Mouse (Mus musculus): ENCODE data around the gene Ngrn. TPM values are rescaled to one million over a fixed set of nuclear protein-coding genes. Genes with fewer than 3 reads are reported as not detected.
A peak's percentile ranks its signal among the peaks of the same experiment; 100 is the strongest.

Gene Ngrn
- polyA plus RNA-seq, 1 experiment from 2014 or later = 67.8 TPM

DNA sequence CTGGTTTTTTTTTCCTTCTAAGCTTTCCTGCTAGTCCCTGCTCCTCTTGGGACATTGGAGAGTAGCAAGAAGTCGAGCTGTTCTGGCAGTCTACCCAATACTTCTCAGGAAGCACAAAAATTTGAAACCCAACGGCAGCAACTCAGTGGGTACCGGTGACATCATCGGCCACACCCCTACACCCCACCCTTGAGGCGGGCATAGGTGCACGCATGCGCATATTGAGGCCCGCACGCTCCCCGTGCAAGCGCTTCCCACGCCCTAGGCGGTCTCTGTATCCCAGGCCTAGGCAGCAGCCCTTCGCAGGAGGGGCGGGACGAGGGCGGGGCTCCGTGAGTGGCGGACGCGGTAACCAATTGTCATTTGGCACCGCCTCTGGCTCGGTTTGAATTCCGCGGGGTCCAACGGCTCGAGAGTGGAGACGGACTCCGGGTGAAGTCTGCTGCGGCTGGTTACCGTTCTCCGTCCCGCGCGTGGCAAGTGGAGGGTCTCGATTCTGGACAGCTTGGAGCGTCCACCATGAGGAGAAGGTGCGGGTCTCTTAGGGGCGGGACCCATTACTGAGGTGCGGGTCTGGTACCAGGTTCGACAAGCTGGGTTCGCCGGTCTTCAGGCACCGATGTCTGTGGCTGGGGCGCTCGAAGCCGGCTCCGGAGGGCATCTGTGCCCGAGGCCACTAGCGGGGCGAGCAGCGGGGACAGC is 33.2 kb downstream of the Ngrn start, which contains the start of gene Prc1:
Gene Prc1, plus strand, starts transcription at position 389 of the 702 bp plus-strand sequence.
- Histone ChIP-seq H3K4me1 (replicated peaks; ENCODE audit: control insufficient read depth, insufficient read depth, low read length) (0 out of 2 replicates have a peak, but pooled peaks cover 7% of the 10 kb centered on the region), H3K4me3 (replicated peaks; ENCODE audit: low read length) (peak within 1 kb of the TSS; percentile 77), H3K9me3 (ENCODE audit: control insufficient read depth, low read length) (no peaks in the 10 kb centered on the region), H3K36me3 (replicated peaks; ENCODE audit: control insufficient read depth, insufficient read depth) (peaks cover 27% of the 10 kb centered on the region), H3K9ac (peak within 1 kb of the TSS; percentile 63), H3K27me3 (ENCODE audit: control insufficient read depth, insufficient read depth, low read length) (no peaks in the 10 kb centered on the region), H3K27ac (peak within 1 kb of the TSS; percentile 51), H3K4me2 (replicated peaks) (peak within 1 kb of the TSS; percentile 99)
- under 1% methylated on average over 52 of the region's 52 CpGs for WGBS
- peak; percentile 99 for ATAC-seq (ENCODE audit: low FRiP score)
- DNase-seq (ENCODE audit: low spot score) = peak; percentile 98

DNA sequence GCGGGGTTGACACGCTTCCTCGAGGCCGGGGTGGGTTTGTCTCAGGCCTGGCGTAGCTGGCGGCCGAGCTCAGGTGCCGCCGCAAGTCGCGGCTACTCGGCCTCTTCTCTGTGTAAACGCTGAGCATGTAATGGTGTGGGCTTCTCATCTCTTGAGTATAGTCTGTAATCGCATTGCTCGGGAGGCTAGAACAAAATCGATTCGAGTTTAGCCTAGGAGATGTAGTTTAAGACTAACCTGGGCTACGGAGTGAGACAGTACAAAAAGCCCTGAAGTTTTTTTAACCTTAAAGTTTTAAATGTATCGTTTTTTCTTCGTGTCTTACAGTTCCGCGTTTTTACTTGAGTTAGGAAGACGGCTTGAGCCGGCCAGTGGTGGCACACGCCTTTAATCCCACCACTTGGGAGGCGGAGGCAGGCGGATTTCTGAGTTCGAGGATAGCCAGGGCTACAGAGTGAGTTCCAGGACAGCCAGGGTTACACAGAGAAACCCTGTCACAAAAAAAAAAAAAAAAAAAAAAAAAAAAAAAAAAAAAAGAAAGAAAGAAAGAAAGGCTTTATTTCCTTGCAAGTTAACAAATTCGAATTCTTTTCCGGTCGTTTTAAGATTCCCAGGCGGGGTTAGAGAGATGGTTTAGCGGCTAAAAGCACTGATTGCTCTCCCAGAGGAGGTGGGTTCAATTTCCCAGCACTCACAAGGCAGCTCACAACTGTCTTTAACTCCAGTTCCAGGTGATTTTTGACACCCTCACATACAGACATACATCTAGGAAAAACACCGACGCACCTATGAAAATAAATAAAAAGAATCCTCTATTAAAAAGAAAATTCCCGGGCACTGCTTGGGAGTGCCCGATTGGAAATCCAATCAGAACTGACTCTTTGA is 34.0 kb downstream of the Ngrn start:
- H3K4me3 ChIP-seq (replicated peaks; ENCODE audit: low read length) = peak overlapping the region; percentile 77
- peak overlapping the region; percentile 51; the same call in 1 of the 2 replicates for H3K27ac ChIP-seq
- 0 out of 2 replicates have a peak, but pooled peaks cover 7% of the 10 kb centered on the region for H3K4me1 ChIP-seq (replicated peaks; ENCODE audit: control insufficient read depth, insufficient read depth, low read length)
- no peaks in the 10 kb centered on the region for H3K27me3 ChIP-seq (ENCODE audit: control insufficient read depth, insufficient read depth, low read length)
- peaks cover 24% of the 10 kb centered on the region for H3K36me3 ChIP-seq (replicated peaks; ENCODE audit: control insufficient read depth, insufficient read depth)
- peak overlapping the region; percentile 63 for H3K9ac ChIP-seq
- no peak; the same call in 1 of the 2 replicates for ATAC-seq (ENCODE audit: low FRiP score)
- DNase-seq (ENCODE audit: low spot score) = peak; percentile 47
- H3K4me2 ChIP-seq (replicated peaks) = peak overlapping the region; percentile 99
- 9% methylated on average over 37 of the region's 37 CpGs for WGBS
- H3K9me3 ChIP-seq (ENCODE audit: control insufficient read depth, low read length) = no peaks in the 10 kb centered on the region

DNA sequence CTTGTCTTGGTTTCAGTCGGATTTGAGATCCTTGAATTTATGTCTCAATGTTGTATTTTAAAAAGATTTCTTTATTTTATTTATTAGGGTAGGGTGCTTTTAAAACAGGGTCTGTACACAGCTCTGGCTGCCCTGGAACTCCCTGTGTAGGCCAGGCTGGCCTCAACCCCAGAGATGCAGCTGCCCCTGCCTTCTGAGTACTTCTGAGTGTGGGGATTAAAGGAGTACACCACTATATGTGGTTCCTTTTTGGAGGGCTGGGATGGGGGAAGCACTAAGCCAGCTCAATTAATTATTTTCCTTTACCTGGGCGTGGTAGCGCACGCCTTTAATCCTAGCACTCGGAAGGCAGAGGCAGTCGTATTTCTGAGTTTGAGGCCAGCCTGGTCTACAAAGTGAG is 35.4 kb downstream of the Ngrn start:
- peaks cover 16% of the 10 kb centered on the region; the same call in 1 of the 2 replicates for H3K36me3 ChIP-seq (replicated peaks; ENCODE audit: control insufficient read depth, insufficient read depth)

DNA sequence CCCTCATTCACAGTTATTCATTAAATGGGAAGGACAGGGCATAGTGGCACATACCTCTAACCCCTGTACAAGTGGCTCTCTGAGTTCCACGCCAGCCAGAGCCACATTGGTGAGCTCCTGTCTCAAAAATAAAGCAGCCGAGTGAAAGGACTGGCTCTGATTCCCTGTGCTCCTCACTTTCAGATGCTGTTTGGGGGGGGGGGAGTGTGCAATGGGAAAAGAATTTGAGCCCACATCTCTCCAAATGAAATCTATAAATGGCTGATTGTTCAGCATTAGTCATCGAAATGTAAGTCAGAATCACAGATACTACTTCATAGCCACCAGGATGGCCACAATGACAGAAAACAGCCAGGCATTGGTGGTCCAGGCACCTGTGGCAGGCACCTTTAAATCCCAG is 36.0 kb downstream of the Ngrn start:
- H3K9ac ChIP-seq = no peak overlapping the region
- peaks cover 15% of the 10 kb centered on the region for H3K36me3 ChIP-seq (replicated peaks; ENCODE audit: control insufficient read depth, insufficient read depth)
- H3K9me3 ChIP-seq (ENCODE audit: control insufficient read depth, low read length) = no peaks in the 10 kb centered on the region
- no peak overlapping the region for H3K4me2 ChIP-seq (replicated peaks)
- H3K4me3 ChIP-seq (replicated peaks; ENCODE audit: low read length) = no peak overlapping the region
- no peak overlapping the region for H3K27ac ChIP-seq
- no peaks in the 10 kb centered on the region for H3K27me3 ChIP-seq (ENCODE audit: control insufficient read depth, insufficient read depth, low read length)
- WGBS = 81% methylated on average over 3 of the region's 3 CpGs
- DNase-seq (ENCODE audit: low spot score) (no peak), ATAC-seq (ENCODE audit: low FRiP score) (no peak)
- 0 out of 2 replicates have a peak, but pooled peaks cover 7% of the 10 kb centered on the region for H3K4me1 ChIP-seq (replicated peaks; ENCODE audit: control insufficient read depth, insufficient read depth, low read length)

More for the DNA sequence above, 35.4 kb downstream of the Ngrn start:
- 0 out of 2 replicates have a peak overlapping the region, but pooled peaks have one; percentile 99 for H3K4me2 ChIP-seq (replicated peaks)
- 95% methylated on average over 6 of the region's 6 CpGs for WGBS
- no peak overlapping the region for H3K27ac ChIP-seq
- no peaks in the 10 kb centered on the region for H3K27me3 ChIP-seq (ENCODE audit: control insufficient read depth, insufficient read depth, low read length)
- no peak for ATAC-seq (ENCODE audit: low FRiP score)
- no peak for DNase-seq (ENCODE audit: low spot score)
- H3K9ac ChIP-seq = no peak overlapping the region
- 0 out of 2 replicates have a peak, but pooled peaks cover 7% of the 10 kb centered on the region for H3K4me1 ChIP-seq (replicated peaks; ENCODE audit: control insufficient read depth, insufficient read depth, low read length)
- no peaks in the 10 kb centered on the region for H3K9me3 ChIP-seq (ENCODE audit: control insufficient read depth, low read length)
- no peak overlapping the region for H3K4me3 ChIP-seq (replicated peaks; ENCODE audit: low read length)

DNA sequence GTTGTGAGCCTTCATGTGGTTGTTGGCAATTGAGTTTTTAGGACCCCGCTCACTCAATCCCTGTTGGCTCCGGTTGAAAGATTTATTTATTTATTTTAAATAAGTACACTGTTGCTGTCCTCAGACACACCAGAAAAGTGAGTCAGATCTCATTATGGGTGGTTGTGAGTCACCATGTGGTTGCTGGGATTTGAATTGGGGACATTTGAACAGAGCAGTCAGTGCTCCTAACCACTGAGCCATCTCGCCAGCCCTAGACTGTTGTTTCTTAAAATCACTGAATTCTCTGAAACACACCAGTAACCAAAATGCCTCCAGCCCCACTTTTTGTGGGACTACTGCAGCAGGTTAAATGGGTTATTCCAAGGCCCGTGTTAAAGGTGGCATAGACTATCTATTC is 37.7 kb downstream of the Ngrn start:
- Histone ChIP-seq H3K36me3 (replicated peaks; ENCODE audit: control insufficient read depth, insufficient read depth) (peaks cover 19% of the 10 kb centered on the region), H3K9me3 (ENCODE audit: control insufficient read depth, low read length) (no peaks in the 10 kb centered on the region), H3K4me2 (replicated peaks) (no peak overlapping the region), H3K9ac (no peak overlapping the region), H3K27me3 (ENCODE audit: control insufficient read depth, insufficient read depth, low read length) (no peaks in the 10 kb centered on the region), H3K4me1 (replicated peaks; ENCODE audit: control insufficient read depth, insufficient read depth, low read length) (0 out of 2 replicates have a peak, but pooled peaks cover 7% of the 10 kb centered on the region), H3K27ac (no peak overlapping the region), H3K4me3 (replicated peaks; ENCODE audit: low read length) (no peak overlapping the region)
- ATAC-seq (ENCODE audit: low FRiP score) (no peak), DNase-seq (ENCODE audit: low spot score) (no peak)
- WGBS = 96% methylated on average over 4 of the region's 4 CpGs

DNA sequence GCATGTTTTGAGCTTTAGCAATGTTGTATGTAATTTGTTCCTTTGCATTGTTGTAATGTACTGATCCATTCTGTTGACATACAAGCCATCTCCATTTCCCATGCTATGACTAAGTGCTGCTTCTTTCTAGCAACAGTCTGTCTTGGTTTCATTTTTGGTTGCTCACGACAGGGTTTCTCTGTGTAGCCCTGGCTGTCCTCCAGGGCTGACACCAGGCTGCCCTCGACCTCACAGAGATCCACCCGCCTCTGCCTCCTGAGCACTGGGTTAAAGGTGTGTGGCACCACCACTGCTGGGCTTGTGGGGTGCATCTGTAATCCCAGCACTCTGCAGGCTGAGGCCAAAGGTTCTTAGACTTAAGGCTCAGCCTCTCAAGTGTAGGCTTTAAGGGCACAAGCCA is 38.6 kb downstream of the Ngrn start:
- H3K4me3 ChIP-seq (replicated peaks; ENCODE audit: low read length) = no peak overlapping the region
- H3K27me3 ChIP-seq (ENCODE audit: control insufficient read depth, insufficient read depth, low read length) = no peaks in the 10 kb centered on the region
- no peak overlapping the region for H3K4me2 ChIP-seq (replicated peaks)
- no peaks in the 10 kb centered on the region for H3K9me3 ChIP-seq (ENCODE audit: control insufficient read depth, low read length)
- DNase-seq (ENCODE audit: low spot score) (no peak), ATAC-seq (ENCODE audit: low FRiP score) (no peak)
- H3K27ac ChIP-seq = no peak overlapping the region
- H3K4me1 ChIP-seq (replicated peaks; ENCODE audit: control insufficient read depth, insufficient read depth, low read length) = 0 out of 2 replicates have a peak, but pooled peaks cover 7% of the 10 kb centered on the region
- 97% methylated on average over 3 of the region's 3 CpGs for WGBS
- H3K36me3 ChIP-seq (replicated peaks; ENCODE audit: control insufficient read depth, insufficient read depth) = peaks cover 23% of the 10 kb centered on the region
- H3K9ac ChIP-seq = no peak overlapping the region

DNA sequence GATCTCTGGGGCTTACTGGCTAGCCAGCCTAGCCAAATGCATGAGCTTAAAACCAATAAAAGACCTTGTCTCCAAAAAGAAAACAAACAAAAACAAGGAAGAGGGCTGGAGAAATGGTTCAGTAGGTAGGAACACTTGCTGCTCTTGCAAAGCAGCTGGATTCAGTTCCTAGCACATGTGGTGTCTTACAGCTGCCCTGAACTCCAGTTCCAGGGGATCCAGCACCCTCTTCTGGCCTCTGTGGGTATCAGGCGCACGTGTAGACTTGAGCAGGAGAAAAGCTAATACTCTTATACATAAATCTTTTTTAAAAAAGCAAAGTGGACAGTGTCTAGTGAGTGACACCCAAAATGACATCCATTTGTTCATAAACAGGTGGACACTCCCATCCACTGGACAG is 40.5 kb downstream of the Ngrn start:
- Histone ChIP-seq H3K9me3 (ENCODE audit: control insufficient read depth, low read length) (no peaks in the 10 kb centered on the region), H3K4me2 (replicated peaks) (no peak overlapping the region), H3K4me3 (replicated peaks; ENCODE audit: low read length) (no peak overlapping the region), H3K9ac (no peak overlapping the region), H3K4me1 (replicated peaks; ENCODE audit: control insufficient read depth, insufficient read depth, low read length) (no peaks in the 10 kb centered on the region), H3K27me3 (ENCODE audit: control insufficient read depth, insufficient read depth, low read length) (no peaks in the 10 kb centered on the region), H3K27ac (no peak overlapping the region), H3K36me3 (replicated peaks; ENCODE audit: control insufficient read depth, insufficient read depth) (peaks cover 28% of the 10 kb centered on the region)
- DNase-seq (ENCODE audit: low spot score) (no peak), ATAC-seq (ENCODE audit: low FRiP score) (no peak)
- WGBS = 89% methylated on average over 2 of the region's 2 CpGs

DNA sequence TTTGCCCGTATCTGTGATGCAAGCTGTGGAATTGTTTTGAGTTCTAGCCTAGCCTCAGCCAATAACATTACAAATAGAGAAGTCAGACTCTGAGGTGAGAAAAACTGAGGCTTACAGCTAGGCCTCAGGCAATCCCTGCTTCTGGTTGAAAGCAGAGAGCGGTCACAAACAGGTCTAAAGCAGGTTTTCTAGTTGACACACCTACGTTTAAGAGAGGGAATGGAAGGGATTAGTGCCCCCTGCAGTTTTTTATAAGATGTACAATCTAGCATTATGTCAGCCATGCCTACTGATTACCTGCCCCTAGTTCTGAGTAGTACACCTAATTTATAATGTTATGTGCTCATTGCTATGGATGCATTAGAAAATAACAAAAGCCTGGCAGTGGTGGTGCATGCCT is 46.8 kb downstream of the Ngrn start:
- ATAC-seq (ENCODE audit: low FRiP score) = no peak
- WGBS = 88% methylated on average over 3 of the region's 3 CpGs
- peaks cover 38% of the 10 kb centered on the region for H3K36me3 ChIP-seq (replicated peaks; ENCODE audit: control insufficient read depth, insufficient read depth)
- H3K9ac ChIP-seq = no peak overlapping the region
- H3K4me3 ChIP-seq (replicated peaks; ENCODE audit: low read length) = no peak overlapping the region
- no peak overlapping the region for H3K27ac ChIP-seq
- H3K27me3 ChIP-seq (ENCODE audit: control insufficient read depth, insufficient read depth, low read length) = no peaks in the 10 kb centered on the region
- H3K9me3 ChIP-seq (ENCODE audit: control insufficient read depth, low read length) = no peaks in the 10 kb centered on the region
- no peak for DNase-seq (ENCODE audit: low spot score)
- H3K4me1 ChIP-seq (replicated peaks; ENCODE audit: control insufficient read depth, insufficient read depth, low read length) = no peaks in the 10 kb centered on the region
- H3K4me2 ChIP-seq (replicated peaks) = no peak overlapping the region

DNA sequence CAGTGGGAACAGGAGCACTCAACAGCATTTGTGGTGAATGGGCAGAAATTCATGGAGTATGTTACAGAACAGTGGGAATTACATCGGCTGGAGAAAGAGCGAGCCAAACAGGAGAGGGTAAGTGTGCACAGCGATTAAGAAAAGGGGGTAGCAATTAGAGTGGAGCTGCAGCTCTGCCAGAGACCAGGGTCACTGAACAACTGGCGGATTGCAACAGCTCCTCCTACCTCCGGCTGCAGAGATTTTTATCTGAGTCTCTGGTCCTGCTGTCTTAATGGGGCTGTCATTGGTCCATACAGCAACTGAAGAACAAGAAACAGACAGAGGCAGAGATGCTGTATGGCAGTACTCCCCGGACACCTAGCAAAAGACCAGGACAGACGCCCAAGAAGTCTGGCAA is 49.8 kb downstream of the Ngrn start:
- DNase-seq (ENCODE audit: low spot score) (no peak), ATAC-seq (ENCODE audit: low FRiP score) (no peak)
- Histone ChIP-seq H3K9ac (no peak overlapping the region), H3K27me3 (ENCODE audit: control insufficient read depth, insufficient read depth, low read length) (no peaks in the 10 kb centered on the region), H3K9me3 (ENCODE audit: control insufficient read depth, low read length) (no peaks in the 10 kb centered on the region), H3K27ac (no peak overlapping the region), H3K4me2 (replicated peaks) (no peak overlapping the region), H3K4me1 (replicated peaks; ENCODE audit: control insufficient read depth, insufficient read depth, low read length) (no peaks in the 10 kb centered on the region), H3K36me3 (replicated peaks; ENCODE audit: control insufficient read depth, insufficient read depth) (peaks cover 50% of the 10 kb centered on the region), H3K4me3 (replicated peaks; ENCODE audit: low read length) (no peak overlapping the region)
- WGBS = 92% methylated on average over 7 of the region's 7 CpGs

All from hindbrain, embryonic 14.5 days (tissue).